Mouse (Mus musculus): ENCODE results near the gene Rlim.

DNA sequence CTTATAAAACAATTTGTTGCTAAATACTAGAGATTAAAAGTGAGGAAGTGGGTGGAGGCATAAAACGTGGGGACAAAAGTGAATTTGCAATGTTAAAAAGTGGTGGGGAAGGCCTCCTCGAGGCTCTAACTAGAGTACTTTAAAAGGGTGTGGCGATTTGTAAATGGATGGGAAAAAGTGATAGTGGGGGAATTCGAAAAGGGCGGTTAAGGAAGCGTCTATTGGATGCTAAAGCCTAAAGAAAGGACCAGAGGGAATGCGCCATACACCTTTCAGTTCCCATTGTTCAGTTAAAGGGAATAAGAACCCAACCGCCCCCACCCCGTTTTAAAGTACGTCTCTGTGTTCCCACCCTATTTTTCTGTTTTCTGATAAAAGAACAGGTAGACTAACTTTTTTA lies 722 bp upstream of the Rlim start:
- TF ChIP-seq CTCF (IDR thresholded peaks at IDR 0.05; ENCODE audit: low read depth) (no peak), EP300 (optimal IDR thresholded peaks at IDR 0.05) (no peak)
